Mouse (Mus musculus): ENCODE measurements around the gene Gm45233.

- TF ChIP-seq POLR2A (IDR thresholded peaks at IDR 0.05; ENCODE audit: insufficient read depth, low read depth, low read length) (no peak), CTCF (IDR thresholded peaks at IDR 0.05) (no peak)
These were observed 5.9 kb downstream of the Gm45233 start for GRCm38 (mm10) chr7:43449811-43450210.

All from heart, adult 2 months (tissue).